ENCODE assay signal across 10 mouse cellular contexts in the genomic region with DNA sequence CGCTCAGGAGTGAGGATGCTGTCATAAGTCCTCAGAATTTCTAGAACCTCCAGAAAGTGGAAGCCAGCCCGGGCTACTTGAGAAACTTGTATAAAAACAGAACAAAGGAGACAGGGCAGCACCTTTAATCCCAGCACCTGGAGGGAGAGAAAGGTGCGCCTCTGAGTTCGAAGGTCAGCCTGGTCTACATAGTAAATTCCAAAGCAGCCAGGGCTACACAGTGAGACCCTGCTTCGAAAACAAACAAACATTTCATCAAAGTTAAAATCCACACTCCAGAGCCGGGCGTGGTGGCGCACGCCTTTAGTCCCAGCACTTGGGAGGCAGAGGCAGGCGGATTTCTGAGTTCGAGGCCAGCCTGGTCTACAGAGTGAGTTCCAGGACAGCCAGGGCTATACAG. TPM values are rescaled to one million over a fixed set of nuclear protein-coding genes. Genes with fewer than 3 reads are reported as not detected.
DNase-seq lines count a peak whose midpoint lies in the region; ATAC-seq and TF ChIP-seq lines count a peak whose summit lies in the region.
"Had no signal": no experiment of that assay in that cellular context is flagged by ENCODE, and none has a peak within 500 bp of the region (broad histone marks: within the 10 kb centered on the region; RNA-seq: fewer than 3 reads in every experiment).

No protein-coding gene starts in this region.

- H3K9ac ChIP-seq in heart, embryonic 12.5 days: no peak overlapping the region
- no peak overlapping the region for H3K9ac ChIP-seq in kidney, postnatal 0 days (ENCODE audit: low read depth, low read length)
- no peak overlapping the region for H3K9ac ChIP-seq in intestine, postnatal 0 days (ENCODE audit: low read depth, low read length)

- peaks cover 38% of the 10 kb centered on the region for H3K4me1 ChIP-seq in heart, embryonic 12.5 days (replicated peaks)
- peaks cover 17% of the 10 kb centered on the region for H3K4me1 ChIP-seq in kidney, postnatal 0 days (replicated peaks; ENCODE audit: insufficient read depth, low read length)
- peaks cover 24% of the 10 kb centered on the region for H3K4me1 ChIP-seq in kidney, adult 2 months (ENCODE audit: control insufficient read depth, insufficient read depth, low read length)
- peaks cover 50% of the 10 kb centered on the region for H3K4me1 ChIP-seq in bone marrow macrophage, adult 2 months (ENCODE audit: control insufficient read depth, insufficient read depth, low read length)
- H3K4me1 ChIP-seq in intestine, postnatal 0 days (replicated peaks; ENCODE audit: control insufficient read depth, insufficient read depth, low read length): no peaks in the 10 kb centered on the region; the same call in 1 of the 2 replicates

- no peaks in the 10 kb centered on the region for H3K36me3 ChIP-seq in heart, embryonic 12.5 days
- H3K36me3 ChIP-seq in kidney, postnatal 0 days (ENCODE audit: insufficient read depth, low read length): no peaks in the 10 kb centered on the region
- H3K36me3 ChIP-seq in kidney, adult 2 months (ENCODE audit: control insufficient read depth, insufficient read depth, low read length): no peaks in the 10 kb centered on the region
- H3K36me3 ChIP-seq in intestine, postnatal 0 days (ENCODE audit: control insufficient read depth, insufficient read depth): no peaks in the 10 kb centered on the region

- H3K4me2 ChIP-seq in heart, embryonic 12.5 days: no peak overlapping the region
- H3K4me2 ChIP-seq in kidney, postnatal 0 days (ENCODE audit: low read length): no peak overlapping the region
- H3K4me2 ChIP-seq in intestine, postnatal 0 days (replicated peaks; ENCODE audit: low read depth): peak overlapping the region; percentile 43; the same call in 1 of the 2 replicates

- H3K27me3 ChIP-seq in heart, embryonic 12.5 days (replicated peaks): no peaks in the 10 kb centered on the region
- no peaks in the 10 kb centered on the region for H3K27me3 ChIP-seq in kidney, postnatal 0 days (ENCODE audit: insufficient read depth, low read length)
- H3K27me3 ChIP-seq in kidney, adult 2 months (replicated peaks; ENCODE audit: control insufficient read depth, insufficient read depth, low read length): no peaks in the 10 kb centered on the region
- H3K27me3 ChIP-seq in intestine, postnatal 0 days (replicated peaks; ENCODE audit: control insufficient read depth, insufficient read depth, low read length): no peaks in the 10 kb centered on the region
- H3K27me3 ChIP-seq: limb, embryonic 13.5 days had no signal

- TF ChIP-seq POLR2A in kidney, adult 2 months (IDR thresholded peaks at IDR 0.05; ENCODE audit: low read depth, low read length): no peak
- no peak for TF ChIP-seq POLR2A in bone marrow macrophage, adult 2 months (IDR thresholded peaks at IDR 0.05; ENCODE audit: borderline replicate concordance, low read depth, low read length)

- TF ChIP-seq CTCF in kidney, postnatal 0 days (IDR thresholded peaks at IDR 0.05; ENCODE audit: low read depth): no peak
- no peak for TF ChIP-seq CTCF in kidney, adult 2 months (conservative IDR thresholded peaks at IDR 0.05; ENCODE audit: insufficient read depth, insufficient read length, low read depth, low read length)
- no peak for TF ChIP-seq CTCF in bone marrow macrophage, adult 2 months (IDR thresholded peaks at IDR 0.05; ENCODE audit: low read depth, low read length)
- no peak for TF ChIP-seq CTCF in intestine, postnatal 0 days (IDR thresholded peaks at IDR 0.05; ENCODE audit: low read depth)

- no peaks in the 10 kb centered on the region for H3K9me3 ChIP-seq in heart, embryonic 12.5 days (replicated peaks)
- H3K9me3 ChIP-seq in kidney, postnatal 0 days (replicated peaks; ENCODE audit: low read length): no peaks in the 10 kb centered on the region
- no peaks in the 10 kb centered on the region for H3K9me3 ChIP-seq in intestine, postnatal 0 days (ENCODE audit: control insufficient read depth)
- H3K9me3 ChIP-seq: G1E; limb, embryonic 13.5 days had no signal

- no peak for ATAC-seq in heart, embryonic 12.5 days (ENCODE audit: insufficient number of reproducible peaks, low FRiP score)
- ATAC-seq in kidney, postnatal 0 days (replicated peaks; ENCODE audit: low FRiP score, low read depth): no peak
- ATAC-seq in intestine, postnatal 0 days: peak; percentile 12

- 95% methylated on average over 11 of the region's 11 CpGs for WGBS in heart, embryonic 12.5 days
- 83% methylated on average over 10 of the region's 11 CpGs for WGBS in kidney, postnatal 0 days
- WGBS in kidney, adult 2 months: 72% methylated on average over 11 of the region's 11 CpGs
- WGBS in intestine, postnatal 0 days: 62% methylated on average over 11 of the region's 11 CpGs

- DNase-seq in heart, adult 8-10 months (ENCODE audit: low spot score): no peak
- DNase-seq in kidney, postnatal 0 days (ENCODE audit: low spot score): no peak
- DNase-seq in kidney, adult 2 months: no peak
- no peak for DNase-seq in right cerebral cortex, postnatal 10 days (ENCODE audit: low spot score in 2 of 2)
- DNase-seq in adrenal gland, adult (ENCODE audit: inconsistent age in 2 of 2, low spot score in 1 of 2): no peak

- H3K27ac ChIP-seq in heart, embryonic 12.5 days (ENCODE audit: poor library complexity, severe bottlenecking): peak overlapping the region; percentile 85; the same call in 1 of the 2 replicates
- H3K27ac ChIP-seq in kidney, postnatal 0 days: peak overlapping the region; percentile 88
- no peak overlapping the region; the same call in 1 of the 2 replicates for H3K27ac ChIP-seq in kidney, adult 2 months (ENCODE audit: insufficient read depth, low read depth, low read length)
- peak overlapping the region; percentile 61; the same call in 1 of the 2 replicates for H3K27ac ChIP-seq in bone marrow macrophage, adult 2 months (ENCODE audit: insufficient read depth, low read depth, low read length)
- peak overlapping the region; percentile 86; the same call in 1 of the 2 replicates for H3K27ac ChIP-seq in intestine, postnatal 0 days (ENCODE audit: low read depth, low read length)

- no peak overlapping the region for H3K4me3 ChIP-seq in heart, embryonic 12.5 days
- H3K4me3 ChIP-seq in kidney, postnatal 0 days (replicated peaks; ENCODE audit: low read depth, low read length): no peak overlapping the region
- no peak overlapping the region for H3K4me3 ChIP-seq in kidney, adult 2 months (ENCODE audit: insufficient read depth, low read depth, low read length)
- H3K4me3 ChIP-seq in bone marrow macrophage, adult 2 months (ENCODE audit: insufficient read depth, low read length): no peak overlapping the region
- no peak overlapping the region for H3K4me3 ChIP-seq in intestine, postnatal 0 days (ENCODE audit: low read depth, low read length)
- H3K4me3 ChIP-seq: limb, embryonic 13.5 days had no signal

RNA-seq across cellular contexts. Expression of a gene that starts 32.6 kb away (rescaled TPM):
- polyA plus RNA-seq in heart, embryonic 12.5 days (2016; fragmentation: Nextera tagmentation; extraction: Ambion mirVana): 9.0 and 9.1 TPM in 2 replicates
- 10 to 100 TPM; 29.2 to 32.2 (median 30.1) TPM for total RNA-seq in heart, adult 8-10 months (2022)
- polyA plus RNA-seq in kidney, postnatal 0 days (2015; fragmentation: Nextera tagmentation; extraction: Ambion mirVana): 6.2 and 6.6 TPM in 2 replicates
- 15.9 and 19.6 TPM in 2 replicates for polyA plus RNA-seq in kidney, adult 2 months (2012; rRNA removed)
- 23.6 and 29.2 TPM in 2 replicates for polyA plus RNA-seq in bone marrow macrophage, adult 2 months (2012; ENCODE audit: insufficient read depth, insufficient read length, missing spikeins)
- 3.2 and 4.0 TPM in 2 replicates for polyA plus RNA-seq in intestine, postnatal 0 days (2015; fragmentation: Nextera tagmentation; extraction: Ambion mirVana)
